Mouse (Mus musculus): Measurements from ENCODE around the gene Adck1.

Gene Adck1

GRCm38 (mm10) chr12:88461026-88461425 lies 100.7 kb downstream of the Adck1 start:
- TF ChIP-seq GATA4 (IDR thresholded peaks at IDR 0.05; ENCODE audit: insufficient replicate concordance, low read length) = no peak

GRCm38 (mm10) chr12:88463588-88464290 lies 103.4 kb downstream of the Adck1 start:
- TF ChIP-seq GATA4 (IDR thresholded peaks at IDR 0.05; ENCODE audit: insufficient replicate concordance, low read length) = no peak

GRCm38 (mm10) chr12:88466801-88467200 lies 106.4 kb downstream of the Adck1 start:
- no peak for TF ChIP-seq GATA4 (IDR thresholded peaks at IDR 0.05; ENCODE audit: insufficient replicate concordance, low read length)

DNA sequence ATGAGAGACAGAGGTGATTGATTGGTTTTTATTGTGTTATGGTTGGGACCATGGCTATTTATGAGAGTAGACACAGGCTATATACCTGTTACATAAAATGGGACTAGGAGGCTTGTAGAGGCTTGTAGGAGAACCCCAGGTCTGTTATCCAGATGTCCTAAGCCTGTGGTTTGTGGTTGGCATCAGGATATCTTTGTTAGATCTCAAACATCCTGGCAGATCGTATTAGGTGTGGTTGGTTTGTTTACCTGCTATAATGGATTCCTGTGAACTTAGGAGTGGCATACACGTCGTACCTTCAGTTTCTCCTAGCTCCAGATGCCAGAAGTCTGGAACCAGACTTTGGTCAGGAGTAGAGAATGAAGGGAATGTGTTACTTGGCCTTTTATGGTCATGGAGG lies 106.9 kb downstream of the Adck1 start:
- TF ChIP-seq GATA4 (IDR thresholded peaks at IDR 0.05; ENCODE audit: insufficient replicate concordance, low read length) = no peak

- no peak for TF ChIP-seq GATA4 (IDR thresholded peaks at IDR 0.05; ENCODE audit: insufficient replicate concordance, low read length)
Measured at GRCm38 (mm10) chr12:88467935-88468465, 107.6 kb downstream of the Adck1 start.

- TF ChIP-seq GATA4 (IDR thresholded peaks at IDR 0.05; ENCODE audit: insufficient replicate concordance, low read length) = no peak
Measured at GRCm38 (mm10) chr12:88468691-88469090, 108.3 kb downstream of the Adck1 start.

- no peak for TF ChIP-seq GATA4 (IDR thresholded peaks at IDR 0.05; ENCODE audit: insufficient replicate concordance, low read length)
Measured at GRCm38 (mm10) chr12:88472832-88473231, 112.5 kb downstream of the Adck1 start.

DNA sequence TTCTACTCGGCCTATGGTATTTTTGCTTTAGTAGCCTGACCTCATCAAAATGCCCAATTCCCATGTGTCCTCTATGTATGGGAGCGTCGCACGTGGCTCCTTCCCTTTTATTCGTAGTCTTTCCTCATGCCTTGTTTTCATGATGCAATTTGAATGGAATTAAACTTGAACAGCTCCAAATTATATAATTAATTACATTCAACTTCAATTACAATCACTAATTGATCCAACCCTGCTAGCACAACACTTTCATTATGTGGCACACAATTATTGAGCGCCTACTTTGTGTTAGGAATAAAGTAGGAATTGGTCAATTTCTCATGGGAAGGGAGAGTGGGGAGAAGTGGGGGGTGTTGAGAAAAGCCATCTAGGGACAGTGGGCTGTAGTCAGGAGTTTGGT lies 113.4 kb downstream of the Adck1 start:
- no peak for TF ChIP-seq GATA4 (IDR thresholded peaks at IDR 0.05; ENCODE audit: insufficient replicate concordance, low read length)

GRCm38 (mm10) chr12:88475833-88476232 lies 115.5 kb downstream of the Adck1 start:
- no peak for TF ChIP-seq GATA4 (IDR thresholded peaks at IDR 0.05; ENCODE audit: insufficient replicate concordance, low read length)

- no peak for TF ChIP-seq GATA4 (IDR thresholded peaks at IDR 0.05; ENCODE audit: insufficient replicate concordance, low read length)
Measured at GRCm38 (mm10) chr12:88476702-88477101, 116.3 kb downstream of the Adck1 start.

DNA sequence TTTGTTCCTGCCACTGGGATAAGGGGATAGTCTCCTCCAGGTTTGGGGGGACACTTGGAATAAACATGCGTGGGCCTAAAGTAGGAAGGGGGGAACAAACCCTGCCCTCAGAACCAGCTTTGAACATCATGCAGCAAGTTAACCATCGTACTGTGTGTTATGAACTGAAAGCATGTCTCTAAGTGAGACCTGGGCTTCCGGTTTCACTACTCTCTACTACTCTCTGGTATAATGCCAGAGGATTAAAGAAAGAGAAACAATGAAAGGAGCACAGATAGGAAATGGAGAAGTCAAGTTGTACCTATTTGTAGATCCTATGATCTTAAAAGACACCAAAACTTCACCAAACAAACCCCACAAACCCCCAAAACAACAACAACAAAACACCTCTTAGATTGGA lies 121.3 kb downstream of the Adck1 start:
- no peak for TF ChIP-seq GATA4 (IDR thresholded peaks at IDR 0.05; ENCODE audit: insufficient replicate concordance, low read length)

GRCm38 (mm10) chr12:88490881-88491280 lies 130.5 kb downstream of the Adck1 start:
- no peak for TF ChIP-seq GATA4 (IDR thresholded peaks at IDR 0.05; ENCODE audit: insufficient replicate concordance, low read length)
